Comparison of ENCODE assay signal across 8 mouse cellular contexts in the genomic region with DNA sequence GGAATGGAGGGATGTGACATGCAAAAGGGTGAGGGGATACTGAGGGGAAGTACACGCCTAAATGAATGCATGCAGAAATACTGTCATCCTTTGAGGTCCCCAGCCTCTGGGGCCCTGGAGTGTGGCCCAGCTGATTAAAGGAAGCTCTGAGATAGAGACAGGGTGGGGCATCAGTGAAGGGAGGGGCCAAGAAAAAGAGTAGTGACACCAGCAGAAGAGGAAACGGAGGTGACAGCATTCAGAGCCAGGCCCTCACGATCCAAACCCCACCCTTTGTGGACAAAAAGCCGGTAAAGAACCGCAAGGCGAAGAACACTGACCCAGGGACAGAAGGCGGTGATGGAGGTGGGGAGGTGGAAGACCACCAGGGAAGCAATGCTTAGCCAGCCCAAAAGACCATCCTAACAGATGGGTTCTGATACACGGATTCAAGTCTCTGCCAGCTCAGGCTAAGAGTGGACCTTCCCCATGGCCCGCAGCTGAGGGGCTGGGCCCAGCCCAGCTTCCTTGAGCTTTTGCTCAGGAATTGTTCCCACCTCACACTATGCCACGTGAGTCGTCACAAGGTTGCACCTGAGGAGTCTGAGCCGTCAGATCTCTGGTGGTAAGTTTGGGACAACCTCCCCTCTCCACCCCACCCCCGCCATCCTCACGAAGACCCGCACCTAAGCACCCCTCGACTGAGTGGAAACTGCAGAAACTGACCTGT. TPM values are rescaled to one million over a fixed set of nuclear protein-coding genes. Genes with fewer than 3 reads are reported as not detected.
DNase-seq lines count a peak whose midpoint lies in the region; ATAC-seq and TF ChIP-seq lines count a peak whose summit lies in the region.

No protein-coding gene starts in this region.

- WGBS in embryonic facial prominence, embryonic 11.5 days, result 37% methylated on average over 16 of the region's 16 CpGs
- 32% methylated on average over 16 of the region's 16 CpGs for WGBS in intestine, embryonic 16.5 days
- WGBS in stomach, embryonic 16.5 days, result 31% methylated on average over 16 of the region's 16 CpGs

- no peak for ATAC-seq in embryonic facial prominence, embryonic 11.5 days (replicated peaks; ENCODE audit: insufficient number of reproducible peaks, low FRiP score, low TSS enrichment, low read depth)
- peak; percentile 72 for ATAC-seq in intestine, embryonic 16.5 days
- ATAC-seq in megakaryocyte progenitor cell, adult 5-6 weeks (replicated peaks; ENCODE audit: poor library complexity), result peak; percentile 84
- ATAC-seq in stomach, embryonic 16.5 days (ENCODE audit: insufficient read depth, low FRiP score), result 0 out of 2 replicates have a peak, but pooled peaks have one; percentile 15

- H3K9me3 ChIP-seq in embryonic facial prominence, embryonic 11.5 days (replicated peaks; ENCODE audit: control insufficient read depth, low read length), result no peaks in the 10 kb centered on the region
- H3K9me3 ChIP-seq in intestine, embryonic 16.5 days (ENCODE audit: control insufficient read depth, low read length), result no peaks in the 10 kb centered on the region
- no peaks in the 10 kb centered on the region for H3K9me3 ChIP-seq in stomach, embryonic 16.5 days (replicated peaks; ENCODE audit: control insufficient read depth, low read length)

- peak overlapping the region; percentile 66 for H3K27ac ChIP-seq in gastrocnemius, adult 2 months
- no peak overlapping the region for H3K27ac ChIP-seq in embryonic facial prominence, embryonic 11.5 days (replicated peaks; ENCODE audit: low read depth, low read length)
- peak overlapping the region; percentile 71 for H3K27ac ChIP-seq in intestine, embryonic 16.5 days (ENCODE audit: low read length)
- H3K27ac ChIP-seq in stomach, embryonic 16.5 days (ENCODE audit: low read length), result peak overlapping the region; percentile 21

- no peak for TF ChIP-seq CTCF in gastrocnemius, adult 2 months (IDR thresholded peaks at IDR 0.05)

- no peaks in the 10 kb centered on the region for H3K36me3 ChIP-seq in embryonic facial prominence, embryonic 11.5 days (replicated peaks; ENCODE audit: control insufficient read depth, insufficient read depth, low read depth, low read length)
- no peaks in the 10 kb centered on the region for H3K36me3 ChIP-seq in intestine, embryonic 16.5 days (ENCODE audit: control insufficient read depth, insufficient read depth, low read length)
- no peaks in the 10 kb centered on the region for H3K36me3 ChIP-seq in stomach, embryonic 16.5 days (ENCODE audit: control insufficient read depth, insufficient read depth, low read length)

- H3K4me3 ChIP-seq in gastrocnemius, adult 2 months, result peak overlapping the region; percentile 64
- no peak overlapping the region for H3K4me3 ChIP-seq in embryonic facial prominence, embryonic 11.5 days (ENCODE audit: low read depth, low read length)
- peak overlapping the region; percentile 38 for H3K4me3 ChIP-seq in intestine, embryonic 16.5 days (ENCODE audit: low read length)
- H3K4me3 ChIP-seq in stomach, embryonic 16.5 days (replicated peaks; ENCODE audit: low read length), result peak overlapping the region; percentile 43

- no peak for DNase-seq in gastrocnemius, adult 2 months
- DNase-seq in gastrocnemius, postnatal 4 days (ENCODE audit: low spot score in 2 of 2), result no peak
- DNase-seq in embryonic facial prominence, embryonic 11.5 days (ENCODE audit: low spot score), result no peak
- DNase-seq in gastrocnemius, adult 18-20 months (ENCODE audit: low spot score), result no peak
- DNase-seq in MN1 (ENCODE audit: low spot score), result no peak

- H3K9ac ChIP-seq in embryonic facial prominence, embryonic 11.5 days (replicated peaks; ENCODE audit: low read length), result peak overlapping the region; percentile 37; the same call in 1 of the 2 replicates
- H3K9ac ChIP-seq in intestine, embryonic 16.5 days (ENCODE audit: low read depth, low read length), result peak overlapping the region; percentile 60
- H3K9ac ChIP-seq in stomach, embryonic 16.5 days (ENCODE audit: low read length), result peak overlapping the region; percentile 61

- peaks cover 6% of the 10 kb centered on the region; the same call in 1 of the 2 replicates for H3K4me1 ChIP-seq in embryonic facial prominence, embryonic 11.5 days (ENCODE audit: control insufficient read depth, insufficient read depth, low read length)
- H3K4me1 ChIP-seq in intestine, embryonic 16.5 days (ENCODE audit: control insufficient read depth, insufficient read depth, low read length), result peaks cover 13% of the 10 kb centered on the region; the same call in 1 of the 2 replicates
- peaks cover 16% of the 10 kb centered on the region for H3K4me1 ChIP-seq in stomach, embryonic 16.5 days (ENCODE audit: control insufficient read depth, insufficient read depth, low read length)

- intact Hi-C loops in gastrocnemius, adult 2 months (cut with DNase I), result loop anchor here (10.0 kb wide), 1 partner anchor 360 kb away; no protein-coding TSS in a partner anchor

- H3K27me3 ChIP-seq in embryonic facial prominence, embryonic 11.5 days (ENCODE audit: control insufficient read depth, insufficient read depth, low read length), result peaks cover 2% of the 10 kb centered on the region; the same call in 1 of the 2 replicates
- H3K27me3 ChIP-seq in intestine, embryonic 16.5 days (replicated peaks; ENCODE audit: control insufficient read depth, insufficient read depth, low read length), result no peaks in the 10 kb centered on the region
- H3K27me3 ChIP-seq in stomach, embryonic 16.5 days (ENCODE audit: control insufficient read depth, insufficient read depth, low read length), result no peaks in the 10 kb centered on the region

- peak overlapping the region; percentile 41 for H3K4me2 ChIP-seq in embryonic facial prominence, embryonic 11.5 days (ENCODE audit: low read depth, low read length)
- H3K4me2 ChIP-seq in intestine, embryonic 16.5 days (ENCODE audit: low read depth, low read length), result peak overlapping the region; percentile 49
- peak overlapping the region; percentile 55 for H3K4me2 ChIP-seq in stomach, embryonic 16.5 days (ENCODE audit: low read depth, low read length)

RNA-seq across cellular contexts. Expression of gene Acot11, which starts 0.4 kb away (rescaled TPM):
- total RNA-seq in gastrocnemius, adult 2 months (2021), result 10 to 100 TPM in 1 of 2 experiments, 1 to 10 TPM in 1; 7.1 to 17.3 TPM
- 10 to 100 TPM; 12.3 to 15.8 TPM for total RNA-seq in gastrocnemius, postnatal 4 days (2021)
- 1.1 and 1.2 TPM in 2 replicates for polyA plus RNA-seq in embryonic facial prominence, embryonic 11.5 days (2014; fragmentation: Nextera tagmentation; extraction: Ambion mirVana)
- 18.3 and 21.5 TPM in 2 replicates for polyA plus RNA-seq in intestine, embryonic 16.5 days (2015; fragmentation: Nextera tagmentation; extraction: Ambion mirVana)
- 2.0 and 2.3 TPM in 2 replicates for total RNA-seq in megakaryocyte progenitor cell, adult 5-6 weeks (2015)
- total RNA-seq in megakaryocyte progenitor cell, adult 5-6 weeks (2017), result 2.6 and 3.2 TPM in 2 replicates
- 7.9 and 10.5 TPM in 2 replicates for polyA plus RNA-seq in stomach, embryonic 16.5 days (2015; fragmentation: Nextera tagmentation; extraction: Ambion mirVana)
- 10 to 100 TPM in 1 of 2 experiments, 1 to 10 TPM in 1; 9.9 to 13.2 TPM for total RNA-seq in gastrocnemius, adult 18-20 months (2021)
